Mouse (Mus musculus) spleen, adult 2 months (tissue): ENCODE results near the gene Npepps. TPM values are rescaled to one million over a fixed set of nuclear protein-coding genes. Genes with fewer than 3 reads are reported as not detected.

Source experiments
- DNase-seq, 2 experiments: peaks; one replicate each; pipeline versions ENCODE4 v3.0.0 to v3.0.0-alpha.2; 2012 to 2021; ENCODE audit warnings: low spot score in 2 of 2, low read depth in 1 of 2
- H3K27ac ChIP-seq: fragments of 200-500 bp; 2 replicates; pipeline ENCODE4 v1.5.1; 2012; ENCODE audit warnings: low read length, inconsistent platforms; ENCODE audit not compliant: insufficient read depth
- H3K27me3 ChIP-seq: fragments of 200-500 bp; 2 replicates; pipeline ENCODE4 v1.6.1; 2012; ENCODE audit warnings: mild to moderate bottlenecking, moderate library complexity, low read length, inconsistent platforms; ENCODE audit not compliant: control insufficient read depth, insufficient read depth
- H3K36me3 ChIP-seq: fragments of 200-500 bp; 2 replicates; pipeline ENCODE4 v1.6.1; 2012; ENCODE audit warnings: mild to moderate bottlenecking, low read length, inconsistent platforms; ENCODE audit not compliant: control insufficient read depth, insufficient read depth
- H3K4me1 ChIP-seq: fragments of 200-500 bp; 2 replicates; pipeline ENCODE4 v1.6.1; 2011; ENCODE audit warnings: inconsistent platforms; ENCODE audit not compliant: control insufficient read depth, insufficient read depth, insufficient read length
- H3K4me3 ChIP-seq: fragments of 200-500 bp; 2 replicates; pipeline ENCODE4 v1.5.1; 2011; ENCODE audit warnings: mild to moderate bottlenecking, inconsistent platforms; ENCODE audit not compliant: insufficient read depth, insufficient read length; ENCODE audit errors: extremely low read depth
- CTCF ChIP-seq: fragments of 200-500 bp; IDR thresholded peaks from 2 replicates; pipeline ENCODE4 v1.5.1; 2011; ENCODE audit warnings: mild to moderate bottlenecking, inconsistent platforms; ENCODE audit not compliant: insufficient read depth, insufficient read length, insufficient replicate concordance; ENCODE audit errors: extremely low read depth
- POLR2A ChIP-seq: fragments of 200-500 bp; IDR thresholded peaks from 2 replicates; pipeline ENCODE4 v1.6.1; 2011; ENCODE audit warnings: low read depth, low read length, inconsistent platforms
- WGBS: fragments of 180-500 bp; shearing (Covaris S2); methylation state at CpG from one replicate; pipeline ENCODE4 v1.1.7; 2018; 5-methylcytosine and 5-hydroxymethylcytosine counted together
- polyA plus RNA-seq: library from polyadenylated mRNA; depleted of rRNA; stranded (reverse); fragments of >200 nt; gene quantifications from 2 replicates; pipeline ENCODE4 v1.2.3, GENCODE M21; 2012

Gene Npepps
- polyA plus RNA-seq, 1 experiment: 11.7 TPM

- no peak overlapping the region for H3K27ac ChIP-seq
- WGBS: 47% methylated on average over 3 of the region's 3 CpGs
- H3K27me3 ChIP-seq: no peaks in the 10 kb centered on the region
- H3K36me3 ChIP-seq: peaks cover 2% of the 10 kb centered on the region
- no peak for DNase-seq
- TF ChIP-seq CTCF: no peak
- no peak for TF ChIP-seq POLR2A
- peaks cover 5% of the 10 kb centered on the region; the same call in 1 of the 2 replicates for H3K4me1 ChIP-seq
- no peak overlapping the region for H3K4me3 ChIP-seq
Measured at GRCm38 (mm10) chr11:97189231-97189630, 91.2 kb downstream of the Npepps start.

GRCm38 (mm10) chr11:97188643-97188955 lies 91.8 kb downstream of the Npepps start:
- peaks cover 6% of the 10 kb centered on the region for H3K36me3 ChIP-seq
- TF ChIP-seq CTCF (no peak), POLR2A (no peak; the same call in 1 of the 2 replicates)
- no peak for DNase-seq
- H3K27me3 ChIP-seq: no peaks in the 10 kb centered on the region
- H3K4me1 ChIP-seq: peaks cover 5% of the 10 kb centered on the region; the same call in 1 of the 2 replicates
- WGBS: 1% methylated on average over 15 of the region's 15 CpGs
- peak overlapping the region; percentile 96 for H3K27ac ChIP-seq
- H3K4me3 ChIP-seq: peak overlapping the region; percentile 51

GRCm38 (mm10) chr11:97187764-97188642 lies 92.4 kb downstream of the Npepps start, which contains the start of gene Kpnb1:
Gene Kpnb1, minus strand, starts transcription at chr11:97187881.
- peak; percentile 67 for TF ChIP-seq POLR2A
- TF ChIP-seq CTCF: no peak
- WGBS: under 1% methylated on average over 86 of the region's 101 CpGs
- Histone ChIP-seq H3K27me3 (no peaks in the 10 kb centered on the region), H3K36me3 (peaks cover 9% of the 10 kb centered on the region), H3K4me1 (peaks cover 5% of the 10 kb centered on the region; the same call in 1 of the 2 replicates), H3K4me3 (peak within 1 kb of the TSS; percentile 99), H3K27ac (peak within 1 kb of the TSS; percentile 96)
- DNase-seq: peak; percentile 98

- peak overlapping the region; percentile 94 for H3K27ac ChIP-seq
- no peak for TF ChIP-seq POLR2A
- H3K27me3 ChIP-seq: no peaks in the 10 kb centered on the region
- H3K36me3 ChIP-seq: peaks cover 13% of the 10 kb centered on the region
- peak; percentile 83 to 98 for DNase-seq
- H3K4me3 ChIP-seq: peak overlapping the region; percentile 99
- H3K4me1 ChIP-seq: peaks cover 5% of the 10 kb centered on the region; the same call in 1 of the 2 replicates
- under 1% methylated on average over 70 of the region's 74 CpGs for WGBS
Measured at GRCm38 (mm10) chr11:97186947-97187763, 93.3 kb downstream of the Npepps start.

GRCm38 (mm10) chr11:97185704-97186614 lies 94.5 kb downstream of the Npepps start:
- 67% methylated on average over 5 of the region's 5 CpGs for WGBS
- Histone ChIP-seq H3K4me1 (0 out of 2 replicates have a peak, but pooled peaks cover 2% of the 10 kb centered on the region), H3K36me3 (peaks cover 18% of the 10 kb centered on the region), H3K27me3 (no peaks in the 10 kb centered on the region), H3K27ac (no peak overlapping the region), H3K4me3 (no peak overlapping the region)
- DNase-seq: no peak
- no peak for TF ChIP-seq POLR2A

- H3K27ac ChIP-seq: no peak overlapping the region
- no peak for DNase-seq
- H3K27me3 ChIP-seq: no peaks in the 10 kb centered on the region
- no peaks in the 10 kb centered on the region for H3K4me1 ChIP-seq
- TF ChIP-seq POLR2A: no peak
- TF ChIP-seq CTCF: no peak
- peaks cover 27% of the 10 kb centered on the region for H3K36me3 ChIP-seq
- H3K4me3 ChIP-seq: no peak overlapping the region
- WGBS: 84% methylated on average over 5 of the region's 5 CpGs
Measured at GRCm38 (mm10) chr11:97184875-97185274, 95.6 kb downstream of the Npepps start.
